Mouse (Mus musculus) bone marrow, adult 2 months (tissue): ENCODE measurements around the gene Csnk1d.

ENCODE experiments used
- CTCF ChIP-seq: fragments of 200-500 bp; IDR thresholded peaks from 2 replicates; pipeline ENCODE4 v1.5.1; 2011; ENCODE audit warnings: low read length, control low read depth; ENCODE audit not compliant: control insufficient read depth, insufficient read depth
- POLR2A ChIP-seq: fragments of 200-500 bp; IDR thresholded peaks from 2 replicates; pipeline ENCODE4 v1.6.1; 2011; ENCODE audit warnings: low read depth, mild to moderate bottlenecking, control low read depth, low read length, borderline replicate concordance; ENCODE audit not compliant: control insufficient read depth

DNA sequence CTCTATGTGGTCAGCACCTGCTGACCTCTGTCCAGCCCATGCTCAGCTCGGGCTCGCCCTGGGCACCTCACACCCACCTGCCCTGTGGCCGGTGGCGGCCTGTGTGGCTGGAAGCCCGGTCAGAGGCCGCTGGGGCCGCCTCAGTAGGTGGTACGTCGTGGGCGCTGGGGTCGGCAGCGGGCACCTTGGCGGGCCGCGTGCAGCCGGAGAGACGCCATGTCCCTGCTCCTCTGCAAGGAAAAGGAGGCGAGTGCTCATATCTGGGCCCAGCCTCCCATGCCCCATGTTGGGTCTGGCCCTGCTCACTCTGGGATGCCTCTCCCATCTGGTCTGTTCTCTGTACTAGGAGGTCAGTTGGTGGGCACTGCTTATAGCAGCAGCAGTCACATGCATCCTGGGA, 32.1 kb downstream of the Csnk1d start:
- TF ChIP-seq CTCF (no peak), POLR2A (no peak; the same call in 1 of the 2 replicates)
